Mouse (Mus musculus): ENCODE results near the gene Fam98b.
A peak's percentile ranks its signal among the peaks of the same experiment; 100 is the strongest.

Fam98b gene

GRCm38 (mm10) chr2:117303391-117304350, 54.1 kb downstream of the Fam98b start:
- peak; percentile 7 to 37 for DNase-seq

GRCm38 (mm10) chr2:117304941-117305340, 55.4 kb downstream of the Fam98b start:
- DNase-seq, result no peak

GRCm38 (mm10) chr2:117307959-117308358, 58.4 kb downstream of the Fam98b start:
- no peak for DNase-seq

GRCm38 (mm10) chr2:117309046-117309445, 59.5 kb downstream of the Fam98b start:
- DNase-seq, result no peak

- DNase-seq, result no peak
Observed at GRCm38 (mm10) chr2:117311349-117311748, 61.8 kb downstream of the Fam98b start.

GRCm38 (mm10) chr2:117312030-117312429, 62.5 kb downstream of the Fam98b start:
- DNase-seq, result no peak

GRCm38 (mm10) chr2:117312441-117312895, 62.9 kb downstream of the Fam98b start:
- no peak for DNase-seq

- DNase-seq, result no peak
Observed at GRCm38 (mm10) chr2:117313586-117314235, 64.2 kb downstream of the Fam98b start.

GRCm38 (mm10) chr2:117318991-117319390, 69.5 kb downstream of the Fam98b start:
- no peak for DNase-seq
